In genomic region chr17:84693741-84694140, GRCm38 (mm10) we compare ENCODE assay signal across 26 mouse cellular contexts. TPM values are rescaled to one million over a fixed set of nuclear protein-coding genes. Genes with fewer than 3 reads are reported as not detected.
DNase-seq lines count a peak whose midpoint lies in the region; ATAC-seq lines count a peak whose summit lies in the region.
"Had no signal": no experiment of that assay in that cellular context is flagged by ENCODE, and none has a peak within 500 bp of the region (broad histone marks: within the 10 kb centered on the region; RNA-seq: fewer than 3 reads in every experiment).

No protein-coding gene starts in this region.

- no peak overlapping the region for H3K4me2 ChIP-seq in liver, embryonic 15.5 days
- H3K4me2 ChIP-seq in liver, embryonic 12.5 days, result no peak overlapping the region
- H3K4me2 ChIP-seq: embryonic facial prominence, embryonic 12.5 days; forebrain, embryonic 13.5 days; forebrain, embryonic 15.5 days had no signal

- H3K4me3 ChIP-seq in liver, embryonic 15.5 days (replicated peaks), result no peak overlapping the region
- H3K4me3 ChIP-seq in liver, embryonic 12.5 days, result no peak overlapping the region
- H3K4me3 ChIP-seq: embryonic facial prominence, embryonic 10.5 days; embryonic facial prominence, embryonic 12.5 days; forebrain, embryonic 13.5 days; forebrain, embryonic 15.5 days had no signal

- peaks cover 10% of the 10 kb centered on the region for H3K4me1 ChIP-seq in liver, embryonic 15.5 days (replicated peaks)
- H3K4me1 ChIP-seq in liver, embryonic 12.5 days, result 0 out of 2 replicates have a peak, but pooled peaks cover 8% of the 10 kb centered on the region
- H3K4me1 ChIP-seq: forebrain, embryonic 13.5 days; forebrain, embryonic 15.5 days had no signal

- H3K27me3 ChIP-seq in liver, embryonic 15.5 days, result no peaks in the 10 kb centered on the region
- H3K27me3 ChIP-seq in liver, embryonic 12.5 days (replicated peaks), result peaks cover 28% of the 10 kb centered on the region; the same call in 1 of the 2 replicates
- H3K27me3 ChIP-seq: embryonic facial prominence, embryonic 12.5 days; forebrain, embryonic 15.5 days; Patski had no signal

- 48% methylated on average over 2 of the region's 2 CpGs for WGBS in liver, embryonic 15.5 days (ENCODE audit: insufficient replicate concordance)
- 46% methylated on average over 2 of the region's 2 CpGs for WGBS in liver, embryonic 12.5 days (ENCODE audit: insufficient replicate concordance)

- DNase-seq in adrenal gland, postnatal 10 days, result peak; percentile 27
- DNase-seq in adrenal gland, postnatal 14 days, result no peak
- DNase-seq in kidney, postnatal 25 days, result peak; percentile 13 to 40
- no peak for DNase-seq in kidney, postnatal 10 days
- DNase-seq: adrenal gland, adult 8-10 months; B cell, adult 2 months; cerebellum, adult 11-12 months; cerebellum, adult 2 months; cerebellum, adult 9-10 months; cerebellum, postnatal 10 days; cerebellum, postnatal 25 days; forebrain, postnatal 0 days had no signal

- no peak overlapping the region for H3K27ac ChIP-seq in liver, embryonic 15.5 days (replicated peaks)
- H3K27ac ChIP-seq in liver, embryonic 12.5 days, result no peak overlapping the region
- H3K27ac ChIP-seq: embryonic facial prominence, embryonic 12.5 days; forebrain, embryonic 13.5 days; forebrain, embryonic 15.5 days had no signal

- H3K36me3 ChIP-seq in liver, embryonic 15.5 days (replicated peaks), result no peaks in the 10 kb centered on the region
- H3K36me3 ChIP-seq in liver, embryonic 12.5 days, result no peaks in the 10 kb centered on the region
- H3K36me3 ChIP-seq: embryonic facial prominence, embryonic 10.5 days; embryonic facial prominence, embryonic 12.5 days; forebrain, embryonic 15.5 days; G1E had no signal

- ATAC-seq in liver, embryonic 15.5 days (ENCODE audit: insufficient read depth), result 0 out of 2 replicates have a peak, but pooled peaks have one; percentile 4
- no peak for ATAC-seq in liver, embryonic 12.5 days
- ATAC-seq: activated CD4-positive, CD25-positive, alpha-beta regulatory T cell, adult 4 months; CD4-positive, CD25-positive, alpha-beta regulatory T cell, adult 4 months; Patski had no signal

- no peaks in the 10 kb centered on the region for H3K9me3 ChIP-seq in liver, embryonic 15.5 days (replicated peaks)
- no peaks in the 10 kb centered on the region for H3K9me3 ChIP-seq in liver, embryonic 12.5 days (replicated peaks)
- H3K9me3 ChIP-seq: embryonic facial prominence, embryonic 10.5 days; embryonic facial prominence, embryonic 12.5 days; forebrain, embryonic 13.5 days; forebrain, embryonic 15.5 days; G1E had no signal

- H3K9ac ChIP-seq in liver, embryonic 15.5 days, result no peak overlapping the region
- H3K9ac ChIP-seq in liver, embryonic 12.5 days, result no peak overlapping the region
- H3K9ac ChIP-seq: embryonic facial prominence, embryonic 12.5 days; forebrain, embryonic 13.5 days; forebrain, embryonic 15.5 days; forebrain, postnatal 0 days had no signal

RNA-seq across cellular contexts. Expression of gene Abcg5, which starts 10.9 kb away (rescaled TPM):
- 10 to 100 TPM in 1 of 2 experiments, 1 to 10 TPM in 1; 9.3 to 16.9 TPM for total RNA-seq in adrenal gland, postnatal 10 days (2021)
- 1.3 and 22.2 TPM in 2 replicates for total RNA-seq in adrenal gland, postnatal 14 days (2021)
- 0.50 and 0.56 TPM in 2 replicates for polyA plus RNA-seq in liver, embryonic 15.5 days (2015; fragmentation: Nextera tagmentation; extraction: Ambion mirVana)
- polyA plus RNA-seq in liver, embryonic 12.5 days (2016; fragmentation: Nextera tagmentation; extraction: Ambion mirVana), result 0.14 and 0.26 TPM in 2 replicates
- total RNA-seq: adrenal gland, adult 18-20 months; adrenal gland, postnatal 36 days; CH12.LX had no signal
- polyA plus RNA-seq: activated CD4-positive, CD25-positive, alpha-beta regulatory T cell, adult 4 months; CD4-positive, CD25-positive, alpha-beta regulatory T cell, adult 4 months; G1E; Patski had no signal

RNA-seq across cellular contexts. Expression of gene Abcg8, which starts 17.6 kb away (rescaled TPM):
- 10 to 100 TPM in 1 of 2 experiments, 1 to 10 TPM in 1; 8.9 to 23.3 TPM for total RNA-seq in adrenal gland, postnatal 10 days (2021)
- 0.49 and 17.1 TPM in 2 replicates for total RNA-seq in adrenal gland, postnatal 14 days (2021)
- polyA plus RNA-seq in liver, embryonic 15.5 days (2015; fragmentation: Nextera tagmentation; extraction: Ambion mirVana), result 0.56 and 0.59 TPM in 2 replicates
- polyA plus RNA-seq in liver, embryonic 12.5 days (2016; fragmentation: Nextera tagmentation; extraction: Ambion mirVana), result 0.14 and 0.28 TPM in 2 replicates
- total RNA-seq: adrenal gland, adult 18-20 months; adrenal gland, adult 8-10 months; adrenal gland, postnatal 36 days had no signal
- polyA plus RNA-seq: activated CD4-positive, CD25-positive, alpha-beta regulatory T cell, adult 4 months; CD4-positive, CD25-positive, alpha-beta regulatory T cell, adult 4 months; cerebellum, adult 2 months; cortical plate, adult 2 months; G1E had no signal

Comparison
In these comparisons a context has a peak if more than half of its experiments do, and no peak if none do; other contexts are left out.
1. DNase-seq: peak in adrenal gland, postnatal 10 days (single experiment) and kidney, postnatal 25 days (2 of 2); none in adrenal gland, postnatal 14 days (single experiment) and kidney, postnatal 10 days (single experiment).